ENCODE assay signal across 8 mouse cellular contexts in the genomic region with DNA sequence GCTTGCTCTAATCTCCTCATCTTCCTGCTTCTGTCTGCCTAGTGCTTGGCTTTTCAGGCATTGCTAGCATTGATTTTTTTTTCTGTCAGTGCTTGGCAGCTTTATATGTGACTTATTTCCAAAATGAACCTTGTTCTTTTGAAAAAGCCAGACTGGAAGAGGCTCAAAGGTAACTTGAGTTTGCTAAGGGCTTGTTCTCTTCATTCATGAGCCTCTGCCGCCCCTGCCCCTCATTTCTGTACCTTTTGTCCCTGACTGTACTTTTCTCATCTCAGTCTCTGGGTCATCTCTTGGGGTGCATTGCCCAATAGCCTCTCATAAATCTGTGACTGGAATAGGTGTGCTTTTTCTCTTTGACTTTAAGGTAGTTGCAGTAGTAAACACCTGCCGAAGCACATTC. TPM values are rescaled to one million over a fixed set of nuclear protein-coding genes. Genes with fewer than 3 reads are reported as not detected.
DNase-seq lines count a peak whose midpoint lies in the region; ATAC-seq and TF ChIP-seq lines count a peak whose summit lies in the region.

No protein-coding gene starts in this region.

- 77% methylated on average over 2 of the region's 2 CpGs for WGBS in heart, embryonic 10.5 days
- WGBS in midbrain, embryonic 12.5 days: 93% methylated on average over 2 of the region's 2 CpGs

- peak overlapping the region; percentile 72 for H3K4me2 ChIP-seq in midbrain, embryonic 12.5 days (replicated peaks)

- no peaks in the 10 kb centered on the region for H3K27me3 ChIP-seq in heart, embryonic 10.5 days (ENCODE audit: insufficient read depth, poor library complexity, severe bottlenecking)
- no peaks in the 10 kb centered on the region for H3K27me3 ChIP-seq in midbrain, embryonic 12.5 days

- H3K4me3 ChIP-seq in heart, embryonic 10.5 days: peak overlapping the region; percentile 85
- peak overlapping the region; percentile 59; the same call in 1 of the 2 replicates for H3K4me3 ChIP-seq in cortical plate, adult 2 months (ENCODE audit: insufficient read depth, low read length)
- peak overlapping the region; percentile 71 for H3K4me3 ChIP-seq in midbrain, embryonic 12.5 days

- peak overlapping the region; percentile 72 for H3K9ac ChIP-seq in midbrain, embryonic 12.5 days (replicated peaks)

- no peak overlapping the region for H3K27ac ChIP-seq in heart, embryonic 10.5 days
- no peak overlapping the region for H3K27ac ChIP-seq in cortical plate, adult 2 months (ENCODE audit: insufficient read depth, low read length)
- no peak overlapping the region for H3K27ac ChIP-seq in midbrain, embryonic 12.5 days (replicated peaks)

- H3K4me1 ChIP-seq in heart, embryonic 10.5 days: peaks cover 7% of the 10 kb centered on the region
- no peaks in the 10 kb centered on the region; the same call in 1 of the 2 replicates for H3K4me1 ChIP-seq in cortical plate, adult 2 months (ENCODE audit: control insufficient read depth, insufficient read depth, low read length)
- H3K4me1 ChIP-seq in midbrain, embryonic 12.5 days: peaks cover 7% of the 10 kb centered on the region

- no peak for TF ChIP-seq POLR2A in cortical plate, adult 2 months (IDR thresholded peaks at IDR 0.05; ENCODE audit: extremely low read depth, insufficient read depth, low read length)

- H3K36me3 ChIP-seq in heart, embryonic 10.5 days: peaks cover 24% of the 10 kb centered on the region
- H3K36me3 ChIP-seq in midbrain, embryonic 12.5 days: peaks cover 27% of the 10 kb centered on the region

- DNase-seq in heart, embryonic 10.5 days (ENCODE audit: low spot score): no peak
- DNase-seq in heart, adult 8-10 months (ENCODE audit: low spot score): no peak
- peak; percentile 54 for DNase-seq in kidney, adult 18-20 months
- DNase-seq in layer of hippocampus, postnatal 36 days: no peak
- no peak for DNase-seq in urinary bladder, postnatal 4 days (ENCODE audit: low spot score in 2 of 2)
- no peak for DNase-seq in lung, postnatal 25 days (ENCODE audit: low spot score)

- no peak for TF ChIP-seq CTCF in cortical plate, adult 2 months (IDR thresholded peaks at IDR 0.05; ENCODE audit: extremely low read depth, insufficient read depth, low read length)

- H3K9me3 ChIP-seq in heart, embryonic 10.5 days: no peaks in the 10 kb centered on the region
- H3K9me3 ChIP-seq in midbrain, embryonic 12.5 days: no peaks in the 10 kb centered on the region

- no peak for ATAC-seq in midbrain, embryonic 12.5 days (ENCODE audit: low FRiP score, low read depth)

RNA-seq across cellular contexts. Expression of gene Ing3, which starts 1.3 kb away (rescaled TPM):
- polyA plus RNA-seq in heart, embryonic 10.5 days (2016; fragmentation: Nextera tagmentation; extraction: Ambion mirVana): 30.1 and 38.7 TPM in 2 replicates
- total RNA-seq in heart, adult 8-10 months (2022): 10 to 100 TPM; 10.1 to 11.6 (median 10.8) TPM
- 15.1 and 15.5 TPM in 2 replicates for polyA plus RNA-seq in cortical plate, adult 2 months (2012; rRNA removed)
- polyA plus RNA-seq in midbrain, embryonic 12.5 days (2016; fragmentation: Nextera tagmentation; extraction: Ambion mirVana): 58.8 and 63.3 TPM in 2 replicates
- total RNA-seq in layer of hippocampus, postnatal 36 days (2021): 10 to 100 TPM; 29.3 to 31.8 TPM

RNA-seq across cellular contexts. Expression of gene Cped1, which starts 35.0 kb away (rescaled TPM):
- polyA plus RNA-seq in heart, embryonic 10.5 days (2016; fragmentation: Nextera tagmentation; extraction: Ambion mirVana): 5.4 and 8.4 TPM in 2 replicates
- 10 to 100 TPM; 19.0 to 28.2 (median 24.9) TPM for total RNA-seq in heart, adult 8-10 months (2022)
- polyA plus RNA-seq in cortical plate, adult 2 months (2012; rRNA removed): 2.0 and 2.2 TPM in 2 replicates
- polyA plus RNA-seq in midbrain, embryonic 12.5 days (2016; fragmentation: Nextera tagmentation; extraction: Ambion mirVana): 8.7 and 10.8 TPM in 2 replicates
- total RNA-seq in layer of hippocampus, postnatal 36 days (2021): 1 to 10 TPM; 1.7 to 2.1 TPM
